Mouse (Mus musculus) bone marrow macrophage, adult 2 months (primary cell): ENCODE measurements around the gene 4930556J24Rik.

Experiments
- CTCF ChIP-seq: IDR thresholded peaks from 2 replicates; pipeline ENCODE4 v1.5.1; 2012; ENCODE audit warnings: low read depth, mild to moderate bottlenecking, low read length, moderate library complexity
- POLR2A ChIP-seq: IDR thresholded peaks from 2 replicates; pipeline ENCODE4 v1.6.1; 2012; ENCODE audit warnings: mild to moderate bottlenecking, low read depth, low read length, borderline replicate concordance

DNA sequence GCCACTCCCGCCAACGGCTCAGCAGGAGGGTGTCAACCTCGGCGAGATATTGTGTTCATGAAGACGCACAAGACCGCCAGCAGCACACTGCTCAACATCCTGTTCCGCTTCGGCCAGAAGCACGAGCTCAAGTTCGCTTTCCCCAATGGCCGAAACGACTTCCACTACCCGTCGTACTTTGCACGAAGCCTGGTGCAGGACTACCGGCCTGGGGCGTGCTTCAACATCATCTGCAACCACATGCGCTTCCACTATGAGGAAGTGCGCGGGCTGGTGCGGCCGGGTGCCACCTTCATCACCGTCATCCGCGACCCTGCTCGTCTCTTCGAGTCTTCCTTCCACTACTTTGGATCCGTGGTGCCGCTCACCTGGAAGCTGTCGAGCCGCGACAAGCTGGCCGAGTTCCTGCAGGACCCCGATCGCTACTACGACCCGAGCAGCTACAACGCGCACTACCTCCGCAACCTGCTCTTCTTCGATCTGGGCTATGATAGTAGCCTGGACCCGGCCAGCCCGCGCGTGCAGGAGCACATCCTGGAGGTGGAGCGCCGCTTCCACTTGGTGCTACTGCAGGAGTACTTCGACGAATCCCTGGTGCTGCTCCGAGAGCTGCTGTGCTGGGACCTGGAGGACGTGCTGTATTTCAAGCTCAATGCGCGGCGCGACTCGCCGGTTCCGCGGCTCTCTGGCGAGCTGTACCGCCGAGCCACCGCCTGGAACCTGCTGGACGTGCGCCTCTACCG lies 21.6 kb upstream of the 4930556J24Rik start:
- TF ChIP-seq POLR2A (no peak), CTCF (no peak)
